Mouse (Mus musculus) mouse embryonic stem cell (cell line): ENCODE measurements around the gene Snrnp35.
"Not testable (repeated sequence)": the region's sequence is repeated elsewhere in the genome, so short reads cannot be mapped to it uniquely, and the experiment has no call there.

Experiments used
- in situ Hi-C, 2 experiments: fragments of 300-500 bp; cut with MboI; formaldehyde crosslinking; loops; 1 replicate in 1 of 2; 3 replicates in 1 of 2; pipeline ENCODE4 v1.14.3; 2019 to 2020; ENCODE audit warnings: low sequenced_read_pairs in 2 of 2, low pct_unique_long_range_greater_than_20kb in 1 of 2, mixed read lengths in 1 of 2; ENCODE audit not compliant: unreplicated experiment in 1 of 2

Snrnp35 gene

DNA sequence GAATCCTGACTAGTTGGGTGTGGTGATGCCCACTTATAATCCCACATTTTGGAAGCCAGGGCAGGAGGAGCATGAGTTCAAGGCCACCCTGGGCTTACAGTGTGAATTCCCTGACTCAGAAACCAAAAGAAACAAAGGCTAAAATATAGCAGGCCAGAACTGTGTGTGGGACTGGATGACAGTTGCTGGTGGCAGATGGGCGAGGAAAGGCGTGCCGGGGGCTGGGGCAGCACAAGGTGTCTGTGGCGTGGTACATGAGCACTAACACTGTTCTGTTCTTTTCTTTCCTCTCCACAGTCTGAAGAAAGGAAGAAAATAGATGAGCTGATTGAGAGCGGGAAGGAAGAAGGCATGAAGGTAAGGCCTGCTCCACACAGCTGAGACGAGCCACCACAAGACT is 26.2 kb upstream of the Snrnp35 start:
- in situ Hi-C loops = no loop called here

- in situ Hi-C loops = not testable (repeated sequence)
Observed at GRCm38 (mm10) chr5:124460922-124461321, 22.0 kb upstream of the Snrnp35 start.

GRCm38 (mm10) chr5:124462297-124463025 is 20.5 kb upstream of the Snrnp35 start:
- in situ Hi-C loops = no loop called here

DNA sequence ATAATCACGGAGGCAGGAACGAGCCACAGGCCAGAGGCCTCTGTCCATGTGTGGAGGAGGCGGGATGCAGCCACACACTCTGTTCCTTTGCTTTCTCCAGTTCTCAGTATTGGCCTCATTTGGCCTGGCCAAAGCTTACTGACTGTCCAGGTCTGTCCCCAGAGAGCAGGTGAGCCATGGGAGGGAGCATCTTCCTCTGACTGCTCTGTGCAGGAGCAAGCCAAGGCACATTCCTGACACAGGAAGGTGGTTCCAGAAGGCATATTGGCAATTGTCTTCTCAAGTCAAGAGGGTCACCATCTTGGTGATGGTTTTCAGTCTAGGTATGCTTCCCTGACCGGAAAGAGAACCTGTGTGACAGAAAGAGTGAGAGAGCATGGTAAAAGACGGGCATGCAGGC is 19.5 kb upstream of the Snrnp35 start:
- in situ Hi-C loops = no loop called here

DNA sequence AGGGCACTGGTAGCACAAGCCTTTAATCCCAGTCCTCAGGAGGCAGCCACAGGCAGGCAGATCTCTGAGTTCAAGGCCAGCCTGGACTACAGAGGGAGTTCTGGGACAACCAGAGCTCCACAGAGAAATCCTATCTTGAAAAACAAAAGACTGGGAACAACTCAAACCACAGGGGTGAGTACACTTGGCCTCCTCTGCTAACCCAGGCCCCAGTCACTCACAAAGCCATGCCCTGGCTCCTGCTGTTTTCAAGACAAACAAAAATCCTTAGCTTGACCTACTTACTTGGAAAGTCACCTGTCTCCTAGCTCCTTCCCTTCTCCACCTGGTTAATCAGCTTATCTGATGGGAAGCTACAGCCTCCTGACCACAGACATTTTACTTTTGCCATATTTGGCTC is 18.0 kb upstream of the Snrnp35 start:
- in situ Hi-C loops = no loop called here

GRCm38 (mm10) chr5:124467766-124468165 is 15.2 kb upstream of the Snrnp35 start:
- in situ Hi-C loops = no loop called here

GRCm38 (mm10) chr5:124468365-124468764 is 14.6 kb upstream of the Snrnp35 start:
- in situ Hi-C loops = no loop called here

DNA sequence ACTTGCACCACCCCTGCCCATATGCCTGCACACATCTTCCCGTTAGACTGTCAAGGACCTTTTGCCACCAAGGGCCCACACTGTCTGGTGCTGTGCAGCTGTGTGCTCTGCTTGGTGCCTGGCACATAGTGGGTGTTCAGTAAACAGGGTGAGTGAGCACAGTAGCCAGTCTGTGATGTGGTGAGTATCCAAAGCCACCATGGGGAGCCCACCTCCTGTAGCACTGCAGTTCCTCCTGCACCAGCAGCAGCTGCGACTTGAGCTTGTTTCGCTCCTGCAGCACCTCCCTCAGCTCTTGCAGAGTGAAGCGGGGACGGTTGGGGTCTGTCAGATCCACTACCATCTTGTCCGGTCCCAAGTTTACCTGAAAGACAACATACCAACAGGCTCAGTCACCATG is 13.4 kb upstream of the Snrnp35 start:
- in situ Hi-C loops = no loop called here

DNA sequence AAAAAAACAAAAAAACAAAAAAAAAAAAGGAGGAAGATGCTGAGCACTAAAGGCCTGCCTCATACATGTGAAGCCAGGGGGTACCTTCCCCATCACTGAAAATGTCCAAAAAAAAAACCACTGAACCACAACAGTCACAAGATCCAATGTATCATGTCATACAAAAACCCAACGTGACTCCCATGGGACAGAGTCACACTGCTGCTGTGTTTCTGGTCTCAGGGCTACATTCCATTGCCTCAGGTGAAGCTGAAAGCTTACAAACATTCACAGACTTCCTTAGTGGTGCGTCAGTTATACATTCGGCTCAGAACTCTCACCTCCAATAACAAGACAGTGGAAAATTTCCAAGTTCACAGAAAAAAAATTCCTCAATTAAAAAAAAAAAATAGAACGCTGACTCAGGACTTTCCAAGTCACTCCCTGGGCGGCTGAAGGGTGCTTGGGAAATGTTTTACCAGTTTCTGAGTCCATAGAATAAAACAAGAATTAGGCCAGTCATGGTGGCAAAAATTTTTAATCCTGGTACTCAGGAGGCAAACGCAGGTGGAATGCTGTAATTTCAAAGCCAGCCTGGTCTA is 12.3 kb upstream of the Snrnp35 start:
- in situ Hi-C loops = no loop called here

DNA sequence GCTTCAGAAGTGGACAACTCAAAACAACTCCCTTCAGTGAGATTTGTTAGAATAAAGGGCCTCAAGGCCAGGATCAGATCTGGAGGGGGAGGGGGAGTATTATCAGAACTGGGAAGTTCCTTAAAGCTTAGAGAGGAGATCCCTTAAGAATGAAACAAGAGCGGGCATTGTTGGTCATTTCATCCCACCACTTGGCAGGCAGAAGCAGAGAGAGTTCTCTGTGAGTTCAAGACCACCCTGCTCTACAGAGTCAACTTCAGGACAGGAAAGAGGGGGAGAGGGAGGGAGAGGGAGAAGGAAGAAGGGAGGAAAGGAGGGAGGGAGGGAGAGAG is 4.1 kb upstream of the Snrnp35 start:
- in situ Hi-C loops = no loop called here

DNA sequence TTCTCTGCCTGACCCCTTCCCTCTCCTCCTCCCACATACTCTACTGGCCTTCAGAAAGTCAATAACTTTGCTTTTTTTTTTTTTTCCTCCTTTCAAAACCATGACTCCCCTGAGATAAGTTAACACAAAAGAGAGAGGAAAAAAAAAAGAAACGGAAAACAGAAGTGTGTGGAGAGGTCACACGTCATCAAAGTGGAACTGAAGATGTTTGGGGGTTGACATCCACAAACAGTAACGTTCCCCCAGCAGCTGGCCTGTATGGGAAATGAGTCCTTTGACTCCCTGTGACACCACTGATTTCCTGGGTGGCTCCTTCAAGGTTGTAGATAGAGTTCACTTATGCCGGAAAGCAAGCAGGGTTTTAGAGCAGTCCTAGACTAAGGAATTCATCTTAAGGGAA is 2.8 kb upstream of the Snrnp35 start:
- in situ Hi-C loops = no loop called here

- in situ Hi-C loops = no loop called here
Observed at GRCm38 (mm10) chr5:124481714-124482113, 1.2 kb upstream of the Snrnp35 start.

GRCm38 (mm10) chr5:124482436-124482965 is 433 bp upstream of the Snrnp35 start:
- in situ Hi-C loops = no loop called here

GRCm38 (mm10) chr5:124483655-124484396 is 892 bp downstream of the Snrnp35 start:
- in situ Hi-C loops = no loop called here

GRCm38 (mm10) chr5:124485654-124486053 is 2.7 kb downstream of the Snrnp35 start:
- in situ Hi-C loops = no loop called here

DNA sequence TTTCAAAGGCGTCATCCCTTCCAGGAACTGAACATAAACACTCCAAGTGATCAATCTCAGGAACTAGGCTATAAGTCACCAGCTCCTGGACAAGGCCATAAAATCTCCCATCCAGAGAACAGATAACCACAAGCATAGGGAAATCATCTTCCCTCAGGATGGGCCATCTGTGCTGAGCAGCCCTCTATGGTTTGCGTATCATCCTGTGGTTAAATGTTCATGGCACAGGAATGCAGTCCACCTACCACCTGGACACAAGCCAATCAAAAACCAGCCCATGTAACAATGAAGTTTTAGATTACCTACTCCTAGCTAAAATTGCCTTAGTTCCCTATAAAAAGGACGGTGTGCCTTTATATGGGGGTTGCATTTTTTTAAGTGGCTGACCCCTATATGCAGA is 6.0 kb downstream of the Snrnp35 start:
- in situ Hi-C loops = no loop called here

DNA sequence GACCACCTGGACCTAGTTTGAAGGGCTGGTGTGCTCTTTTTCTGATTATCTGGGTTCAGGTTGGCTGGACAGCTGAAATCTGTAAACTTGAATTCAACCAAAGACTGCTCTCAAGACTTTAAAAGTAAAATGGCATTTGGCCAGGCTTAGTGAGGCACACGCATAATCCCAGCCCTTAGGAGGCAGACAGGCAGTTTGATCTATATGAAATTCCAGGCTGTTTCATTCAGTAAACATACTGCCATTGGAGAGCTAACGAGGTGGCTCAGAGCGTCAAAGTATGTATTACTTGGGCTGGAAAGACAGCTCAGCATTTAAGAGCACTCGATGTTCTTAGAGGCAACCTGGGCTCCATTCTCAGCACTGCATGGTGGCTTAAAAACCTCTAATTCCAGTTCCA is 8.8 kb downstream of the Snrnp35 start:
- in situ Hi-C loops = no loop called here

DNA sequence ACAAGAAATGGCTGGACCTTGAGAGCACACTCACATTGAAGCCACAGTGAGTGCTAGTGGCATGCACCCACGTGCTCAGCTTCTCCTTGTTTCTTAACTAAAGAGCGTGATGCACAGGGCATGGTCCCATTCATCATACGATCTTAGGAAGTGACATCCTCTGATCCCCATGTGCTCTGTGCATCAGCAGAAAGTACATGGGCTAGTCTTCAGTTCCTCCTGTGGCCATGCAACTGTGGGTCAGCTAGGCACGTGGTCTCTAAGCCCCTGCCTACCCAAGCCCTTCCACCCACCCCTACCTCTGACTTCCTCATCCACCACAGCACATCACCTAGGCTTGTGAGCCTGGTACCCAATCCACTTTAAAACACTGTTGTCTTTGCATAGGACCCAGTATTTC is 9.7 kb downstream of the Snrnp35 start:
- in situ Hi-C loops = no loop called here

- in situ Hi-C loops = no loop called here
Observed at GRCm38 (mm10) chr5:124493455-124493854, 10.5 kb downstream of the Snrnp35 start.

DNA sequence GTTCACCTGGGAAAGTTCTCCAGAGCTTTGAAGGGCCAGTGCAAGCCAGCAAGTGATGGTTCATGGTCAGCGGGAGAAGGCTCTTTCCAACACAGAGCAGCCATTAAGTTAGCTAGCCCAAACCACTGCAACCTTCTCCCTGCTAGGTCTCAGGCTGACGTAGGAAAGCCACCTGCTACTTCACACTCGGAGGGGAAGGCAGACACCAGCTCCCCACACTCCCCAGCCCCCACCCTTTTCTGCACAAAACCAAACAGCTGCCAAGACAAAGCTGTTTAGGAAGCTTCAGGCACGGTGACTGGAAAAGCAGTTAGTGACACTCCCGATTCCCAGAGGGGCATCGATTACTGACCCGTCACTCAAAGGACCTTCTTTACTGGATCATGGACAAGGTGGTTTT is 12.6 kb downstream of the Snrnp35 start:
- in situ Hi-C loops = no loop called here
